Mouse (Mus musculus): ENCODE measurements around the gene Dagla.
A peak's percentile ranks its signal among the peaks of the same experiment; 100 is the strongest.

Dagla gene

DNA sequence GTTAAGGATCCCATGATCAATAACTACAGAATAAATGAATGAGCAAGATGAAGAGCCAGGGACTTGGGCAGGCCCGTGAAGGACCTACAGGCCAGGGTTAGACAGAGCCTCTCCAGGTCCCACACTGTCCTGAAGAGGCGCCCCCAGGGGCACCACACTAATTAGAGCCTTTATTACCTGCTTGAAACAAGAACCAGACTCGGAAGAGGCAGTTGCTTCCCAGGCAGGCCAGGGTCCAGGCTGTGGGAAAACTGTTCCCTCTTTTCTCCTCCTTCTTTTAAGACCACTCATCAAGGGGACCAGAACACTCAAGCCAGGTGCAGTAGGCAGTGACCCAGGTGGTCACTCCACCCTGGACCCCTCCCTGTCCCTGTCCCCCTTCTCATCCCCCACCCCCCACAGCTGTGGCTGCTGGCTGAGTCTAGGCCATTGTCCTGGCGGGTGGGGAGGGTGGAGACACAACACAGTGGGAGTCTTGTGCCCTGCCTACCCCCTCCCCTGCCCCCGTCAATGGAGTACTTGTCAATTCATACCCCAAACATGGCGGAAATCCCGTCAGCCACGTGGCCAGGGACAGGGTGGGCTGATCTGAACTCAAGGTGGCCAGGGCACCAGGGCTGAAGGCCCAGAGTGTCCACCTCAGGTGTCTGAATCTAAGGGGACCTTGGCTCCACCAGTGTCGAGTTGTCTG is 72.2 kb downstream of the Dagla start:
- no peak for DNase-seq

- no peak for DNase-seq
These were observed 72.8 kb downstream of the Dagla start for GRCm38 (mm10) chr19:10231871-10232270.

- DNase-seq: no peak
These were observed 73.7 kb downstream of the Dagla start for GRCm38 (mm10) chr19:10231016-10231415.

GRCm38 (mm10) chr19:10225767-10226166 is 78.9 kb downstream of the Dagla start:
- no peak for DNase-seq

- no peak for DNase-seq
These were observed 79.8 kb downstream of the Dagla start for GRCm38 (mm10) chr19:10224637-10225453.

DNA sequence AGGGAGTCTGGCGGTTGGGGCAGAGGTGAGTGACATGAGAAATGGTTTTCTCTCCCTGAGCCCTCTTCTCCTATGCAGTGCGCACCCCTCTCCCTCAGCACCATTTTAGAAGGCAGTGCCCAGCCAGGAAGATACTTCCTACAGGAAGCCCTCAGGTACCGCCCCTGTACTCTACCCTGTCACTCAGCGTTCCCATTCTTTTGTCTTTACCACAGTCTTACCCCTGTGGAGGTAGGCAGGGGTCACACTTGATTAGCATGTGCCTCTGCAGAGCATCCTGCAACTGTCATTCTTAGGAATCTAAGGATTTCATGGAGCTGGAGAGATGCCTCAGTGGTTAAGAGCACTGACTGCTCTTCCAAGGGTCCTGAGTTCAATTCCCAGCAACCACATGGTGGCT is 81.1 kb downstream of the Dagla start:
- DNase-seq: no peak

- no peak for DNase-seq
These were observed 82.0 kb downstream of the Dagla start for GRCm38 (mm10) chr19:10222656-10223055.

GRCm38 (mm10) chr19:10221585-10221984 is 83.1 kb downstream of the Dagla start:
- DNase-seq: no peak

DNA sequence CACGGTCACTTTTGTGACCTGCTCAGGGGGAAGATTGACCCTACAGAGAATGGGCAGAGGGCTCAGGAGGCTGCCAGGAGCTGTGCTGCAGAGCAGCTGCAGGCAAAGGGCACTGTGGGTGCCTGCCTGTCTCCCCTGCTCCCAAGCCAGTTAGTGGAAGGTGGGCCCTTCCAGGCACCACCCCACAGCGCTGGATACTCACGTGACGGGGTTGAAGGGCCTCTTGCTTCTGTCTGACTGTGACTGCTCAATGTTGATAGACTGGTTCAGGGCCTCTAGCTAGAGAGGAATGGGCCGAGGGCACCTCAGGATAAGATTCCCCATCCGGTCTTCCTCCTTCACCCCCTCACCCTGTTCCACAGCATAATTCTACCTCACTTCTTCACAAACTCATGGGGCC is 85.1 kb downstream of the Dagla start:
- no peak for DNase-seq

- no peak for DNase-seq
These were observed 85.6 kb downstream of the Dagla start for GRCm38 (mm10) chr19:10219108-10219507.

DNA sequence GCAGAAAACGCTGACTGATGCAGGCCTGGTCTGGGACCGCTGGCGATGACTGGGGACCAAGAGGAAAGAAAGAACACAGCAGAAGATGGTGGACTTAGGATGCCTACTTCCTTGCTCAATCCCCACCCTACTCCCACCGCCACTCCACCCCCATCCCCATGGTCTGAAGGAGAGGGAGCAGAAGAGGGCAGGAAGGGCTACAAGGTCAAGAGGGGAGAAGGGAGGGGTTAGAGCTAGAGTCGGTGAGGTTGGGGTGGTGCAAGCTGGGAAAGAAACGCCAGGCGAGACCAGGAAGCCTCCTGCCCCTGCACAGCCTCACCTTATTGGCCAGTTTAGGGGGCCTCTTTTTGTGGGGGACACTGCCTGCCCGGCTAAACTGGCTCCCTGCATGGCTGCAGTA is 88.6 kb downstream of the Dagla start:
- no peak for DNase-seq

DNA sequence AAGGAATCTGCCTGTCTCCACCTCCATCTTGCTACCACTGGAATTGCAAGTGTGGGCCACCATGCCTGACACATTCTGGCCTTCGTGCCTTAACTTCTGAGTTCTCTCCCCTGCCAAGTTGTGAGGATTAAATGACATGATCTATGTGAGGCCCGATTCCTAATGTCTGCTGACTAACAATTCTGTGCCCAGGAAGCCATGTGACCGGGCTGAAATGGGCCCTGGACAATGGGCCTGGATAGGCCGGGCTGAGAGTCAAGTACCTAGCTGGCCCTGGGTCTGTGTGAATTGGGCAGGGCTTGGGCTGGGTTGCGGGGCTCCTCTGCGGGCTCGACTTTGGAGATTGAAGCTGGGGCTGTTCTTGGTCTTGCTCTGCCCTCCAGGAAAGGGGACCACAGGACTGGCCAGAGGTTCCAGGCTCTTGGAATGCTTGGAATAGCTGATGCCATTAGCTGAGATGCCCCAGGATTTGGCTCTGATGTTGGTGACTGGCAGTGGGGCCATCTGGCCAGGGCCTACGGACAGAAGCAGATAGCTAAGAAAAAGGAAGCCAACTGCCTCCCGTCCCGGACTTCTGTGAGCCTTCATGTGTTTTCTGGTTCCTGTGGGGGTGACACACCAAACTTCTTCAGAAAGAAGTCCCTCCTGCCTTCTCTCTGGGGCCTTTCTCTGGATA is 90.7 kb downstream of the Dagla start:
- DNase-seq: no peak

DNA sequence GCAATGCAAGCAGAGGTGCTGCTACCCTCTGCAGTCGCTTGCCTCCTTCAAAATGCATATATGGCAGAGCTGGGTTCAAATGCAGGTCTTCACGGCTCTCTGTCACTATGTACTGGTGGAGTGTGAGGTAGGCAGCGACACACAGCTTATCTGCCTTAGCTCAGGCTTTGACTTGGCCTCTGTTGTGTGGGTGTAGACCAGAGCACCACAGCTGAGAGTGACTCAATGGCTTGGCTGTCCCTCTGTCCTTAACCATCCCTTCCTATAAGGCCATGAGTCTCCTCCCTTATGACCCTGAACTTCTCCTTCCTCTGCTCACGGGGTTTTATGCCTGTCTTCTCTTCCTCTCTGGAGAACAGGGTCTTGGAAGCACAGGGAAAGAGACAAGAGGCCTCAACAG is 93.8 kb downstream of the Dagla start:
- no peak for DNase-seq

DNA sequence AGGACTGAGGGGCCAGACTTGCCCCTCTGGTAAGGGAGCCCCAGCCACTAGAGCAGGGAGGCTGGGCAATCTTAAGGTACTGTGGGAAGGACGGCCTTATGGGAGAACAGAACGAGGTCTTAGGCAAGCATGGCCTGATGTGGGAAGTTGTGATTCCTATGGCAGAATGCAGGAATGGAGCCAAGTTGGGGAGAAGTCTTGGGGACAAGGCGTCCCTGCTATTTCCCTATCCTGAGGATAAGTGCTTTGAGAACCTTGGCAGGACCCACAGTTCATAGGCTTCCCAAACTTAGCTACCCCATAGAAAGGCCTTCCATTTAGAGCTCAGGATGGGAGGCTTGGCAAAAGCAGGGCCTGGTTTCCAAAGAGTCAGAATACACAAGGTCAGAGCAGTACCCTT is 95.8 kb downstream of the Dagla start:
- no peak for DNase-seq

GRCm38 (mm10) chr19:10205051-10205450 is 99.6 kb downstream of the Dagla start:
- DNase-seq: no peak

GRCm38 (mm10) chr19:10204616-10205001 is 100.1 kb downstream of the Dagla start:
- no peak for DNase-seq

DNA sequence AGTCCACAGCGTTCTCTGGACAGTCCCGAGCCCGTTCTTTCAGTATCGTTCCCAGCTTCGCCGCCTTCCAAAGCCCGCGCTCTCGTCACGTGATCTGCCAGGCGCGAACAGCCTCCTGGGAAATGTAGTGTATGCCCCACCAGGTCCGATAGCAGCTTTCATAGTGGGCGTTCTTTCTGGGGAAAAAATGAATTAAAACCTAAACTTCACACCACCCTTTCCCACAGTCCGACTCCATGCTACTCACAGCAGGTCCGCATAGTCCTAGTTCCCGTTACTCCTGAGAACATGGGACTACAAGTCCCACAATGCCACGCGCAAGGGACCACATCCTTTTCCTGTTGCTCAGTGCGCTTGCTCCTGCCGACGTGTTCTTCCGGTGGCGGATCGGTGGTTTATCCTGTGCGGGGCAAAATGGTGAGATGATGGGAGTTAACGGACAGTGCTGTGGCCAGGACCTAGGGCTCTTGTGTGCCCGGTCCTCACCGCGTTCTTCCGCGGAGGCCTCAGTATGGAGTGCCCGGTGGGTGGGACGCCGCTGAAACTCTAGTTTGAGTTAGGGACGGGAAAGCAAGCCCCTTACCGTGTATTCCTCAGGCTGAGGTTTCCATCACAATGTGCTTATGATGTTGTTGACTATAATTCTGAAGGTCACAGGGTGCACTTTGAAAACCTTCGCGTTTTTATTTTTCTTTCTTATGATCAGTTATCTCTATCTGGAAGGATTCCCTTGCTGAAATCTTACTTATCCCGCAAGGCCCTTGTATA is 100.6 kb downstream of the Dagla start, which contains the start of the genes Tmem258 and Fen1:
Tmem258 (plus strand) TSS at position 167 of the 768 bp plus-strand sequence.
Fen1 (minus strand) TSS at position 322 of the 768 bp plus-strand sequence.
- peak; percentile 91 for DNase-seq

DNA sequence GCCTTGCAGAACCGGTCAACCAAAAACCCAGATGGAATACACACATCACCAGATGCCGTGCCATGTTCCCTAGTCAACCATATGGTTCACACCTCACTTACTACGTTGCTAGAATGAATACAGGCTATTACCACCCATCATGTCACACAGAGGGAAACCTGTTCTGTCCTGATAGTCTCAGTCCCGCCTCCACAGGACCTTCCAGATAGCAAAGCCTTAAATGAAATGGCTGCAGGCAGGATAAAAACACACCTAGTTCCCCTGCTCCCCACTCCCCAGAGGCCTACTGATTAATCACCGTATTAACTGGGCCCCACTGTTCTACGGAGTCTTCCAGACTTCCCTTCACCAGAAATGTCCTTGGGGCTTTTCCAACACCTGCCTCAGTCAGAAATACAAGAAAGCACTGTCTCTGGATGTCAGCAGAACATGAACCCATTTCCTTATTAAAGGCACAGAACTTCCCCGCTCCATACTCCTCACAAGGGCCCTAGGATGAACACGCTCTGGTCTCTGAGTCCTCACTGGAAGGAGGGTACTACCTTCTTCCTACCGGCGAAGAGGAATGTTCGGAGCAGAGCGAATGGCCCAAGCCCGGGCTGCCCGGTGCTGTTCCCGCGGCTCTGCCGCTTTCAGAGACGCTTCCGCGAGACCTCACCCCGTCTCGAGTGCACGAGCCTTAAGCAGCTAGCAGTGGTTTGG is 101.4 kb downstream of the Dagla start:
- DNase-seq: no peak

DNA sequence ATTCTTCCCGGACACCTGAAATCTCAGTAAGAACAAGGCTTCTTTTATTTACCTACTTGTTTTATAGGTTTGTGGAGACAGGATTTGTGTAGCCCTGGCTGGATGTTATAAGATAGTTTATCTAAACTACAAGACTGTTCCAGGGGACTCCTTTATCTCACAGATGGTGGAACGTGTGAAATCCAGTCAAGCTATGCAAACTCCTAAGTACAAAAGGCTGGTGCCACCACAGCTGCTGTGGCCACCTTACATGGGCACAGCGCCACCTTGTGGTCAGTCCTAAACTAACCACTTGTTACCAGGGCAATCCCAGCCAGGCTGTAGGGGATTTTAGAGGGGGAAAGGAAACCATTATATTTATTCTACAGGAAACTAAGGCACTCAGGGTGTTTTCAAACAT is 106.0 kb downstream of the Dagla start:
- DNase-seq: peak; percentile 94

- no peak for DNase-seq
These were observed 106.4 kb downstream of the Dagla start for GRCm38 (mm10) chr19:10198286-10198685.

DNA sequence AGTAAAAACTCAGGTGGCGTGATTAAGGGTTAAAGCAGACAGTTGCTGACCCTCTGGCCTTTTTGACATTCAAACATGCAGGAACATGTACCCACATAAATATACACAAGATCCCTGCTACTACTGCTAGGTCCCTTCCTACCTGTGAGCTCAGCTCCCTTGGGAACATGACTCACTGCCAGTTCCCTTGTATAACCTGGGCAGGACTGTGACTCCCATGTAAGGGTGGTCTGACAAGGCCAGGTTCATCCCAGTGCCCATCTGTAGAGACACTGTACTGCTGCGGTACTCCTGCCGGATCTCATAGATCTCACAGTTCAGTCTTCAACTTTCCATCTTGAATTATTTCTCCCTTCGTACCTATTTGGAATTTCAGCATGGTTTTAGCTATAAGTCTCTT is 107.5 kb downstream of the Dagla start:
- DNase-seq: no peak
